Mouse (Mus musculus) liver, embryonic 16.5 days (tissue): ENCODE results near the gene Mfsd6. TPM values are rescaled to one million over a fixed set of nuclear protein-coding genes. Genes with fewer than 3 reads are reported as not detected.
"Not testable (repeated sequence)": the region's sequence is repeated elsewhere in the genome, so short reads cannot be mapped to it uniquely, and the experiment has no call there.

Experiments used
- ATAC-seq: fragments of 200-750 bp; cut with Nextera tagmentation; 2 replicates; pipeline ENCODE4 v1.8.0; 2017; ENCODE audit warnings: low read depth, mild to moderate bottlenecking, moderate number of reproducible peaks, moderate library complexity
- H3K27ac ChIP-seq: fragments of 300-500 bp; sonication (generic); 2 replicates; pipeline ENCODE4 v1.5.1; 2014; ENCODE audit warnings: mild to moderate bottlenecking, low read length
- H3K27me3 ChIP-seq: fragments of 300-500 bp; sonication (generic); 2 replicates; pipeline ENCODE4 v1.6.1; 2014; ENCODE audit warnings: low read depth, low read length, mixed read lengths; ENCODE audit not compliant: control insufficient read depth, insufficient read depth
- H3K36me3 ChIP-seq: fragments of 300-500 bp; sonication (generic); 2 replicates; pipeline ENCODE4 v1.6.1; 2014; ENCODE audit warnings: mild to moderate bottlenecking; ENCODE audit not compliant: control insufficient read depth, insufficient read depth
- H3K4me1 ChIP-seq: fragments of 300-500 bp; sonication (generic); 2 replicates; pipeline ENCODE4 v1.6.1; 2014; ENCODE audit warnings: low read depth, low read length, mixed read lengths; ENCODE audit not compliant: control insufficient read depth
- H3K4me2 ChIP-seq: fragments of 300-500 bp; sonication (generic); 2 replicates; pipeline ENCODE4 v1.6.1; 2014; ENCODE audit warnings: low read depth, low read length, mixed read lengths
- H3K4me3 ChIP-seq: fragments of 300-500 bp; sonication (generic); 2 replicates; pipeline ENCODE4 v1.5.1; 2014; ENCODE audit warnings: low read depth, mild to moderate bottlenecking, low read length
- H3K9ac ChIP-seq: fragments of 300-500 bp; sonication (generic); 2 replicates; pipeline ENCODE4 v1.6.1; 2014; ENCODE audit warnings: low read depth, low read length
- H3K9me3 ChIP-seq: fragments of 300-500 bp; sonication (generic); replicated peaks from 2 replicates; pipeline ENCODE4 v1.6.1; 2016; ENCODE audit warnings: low read length; ENCODE audit not compliant: control insufficient read depth
- WGBS: fragments of 180-500 bp; shearing (Covaris S2); extraction: QIAGEN DNeasy Blood & Tissue Kit; methylation state at CpG from one replicate; pipeline ENCODE4 v1.1.7; 2014; ENCODE audit not compliant: insufficient replicate concordance; 5-methylcytosine and 5-hydroxymethylcytosine counted together
- polyA plus RNA-seq: library from polyadenylated mRNA; unstranded; fragments of >200 nt; fragmentation: Nextera tagmentation; extraction: Ambion mirVana; gene quantifications from 2 replicates; pipeline ENCODE4 v1.2.1, GENCODE M21; 2015

Mfsd6 gene
- polyA plus RNA-seq, 1 experiment from 2014 or later, result 0.61 TPM

GRCm38 (mm10) chr1:52718068-52718748, 9.1 kb downstream of the Mfsd6 start:
- H3K36me3 ChIP-seq, result no peaks in the 10 kb centered on the region
- ATAC-seq, result no peak
- H3K4me2 ChIP-seq, result no peak overlapping the region
- no peaks in the 10 kb centered on the region for H3K27me3 ChIP-seq
- WGBS, result 44% methylated on average over 3 of the region's 3 CpGs
- no peak overlapping the region for H3K4me3 ChIP-seq
- H3K4me1 ChIP-seq, result no peaks in the 10 kb centered on the region
- H3K27ac ChIP-seq, result no peak overlapping the region
- H3K9ac ChIP-seq, result no peak overlapping the region
- no peaks in the 10 kb centered on the region for H3K9me3 ChIP-seq

DNA sequence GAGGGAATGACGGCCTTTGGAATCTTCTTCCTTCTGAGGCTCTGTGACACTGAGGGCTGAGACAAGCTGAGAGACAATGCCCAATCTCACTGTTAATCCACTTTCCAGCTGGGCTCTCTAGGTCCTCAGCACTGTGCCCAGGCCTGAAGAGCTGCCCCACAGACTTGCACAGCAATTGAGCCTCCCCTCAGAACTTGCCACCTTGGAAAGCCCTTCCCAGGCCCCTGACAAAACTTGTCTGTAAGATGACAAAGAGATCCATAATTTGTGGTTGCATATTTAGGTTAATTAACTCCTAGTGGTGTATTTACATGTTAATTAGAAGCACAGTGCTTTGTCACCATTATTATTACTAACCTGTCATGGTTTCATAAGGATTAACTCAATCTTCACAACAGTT, 12.8 kb downstream of the Mfsd6 start:
- Histone ChIP-seq H3K9ac (no peak overlapping the region), H3K27me3 (no peaks in the 10 kb centered on the region), H3K36me3 (no peaks in the 10 kb centered on the region), H3K4me2 (no peak overlapping the region), H3K9me3 (no peaks in the 10 kb centered on the region), H3K4me1 (no peaks in the 10 kb centered on the region), H3K4me3 (no peak overlapping the region), H3K27ac (no peak overlapping the region)
- ATAC-seq, result no peak
- 72% methylated on average over 1 of the region's 1 CpGs for WGBS

GRCm38 (mm10) chr1:52714021-52714420, 13.2 kb downstream of the Mfsd6 start:
- Histone ChIP-seq H3K9ac (no peak overlapping the region), H3K4me3 (no peak overlapping the region), H3K4me2 (no peak overlapping the region), H3K9me3 (no peaks in the 10 kb centered on the region), H3K4me1 (no peaks in the 10 kb centered on the region), H3K27ac (no peak overlapping the region), H3K27me3 (no peaks in the 10 kb centered on the region), H3K36me3 (no peaks in the 10 kb centered on the region)
- ATAC-seq, result no peak
- 43% methylated on average over 3 of the region's 3 CpGs for WGBS

DNA sequence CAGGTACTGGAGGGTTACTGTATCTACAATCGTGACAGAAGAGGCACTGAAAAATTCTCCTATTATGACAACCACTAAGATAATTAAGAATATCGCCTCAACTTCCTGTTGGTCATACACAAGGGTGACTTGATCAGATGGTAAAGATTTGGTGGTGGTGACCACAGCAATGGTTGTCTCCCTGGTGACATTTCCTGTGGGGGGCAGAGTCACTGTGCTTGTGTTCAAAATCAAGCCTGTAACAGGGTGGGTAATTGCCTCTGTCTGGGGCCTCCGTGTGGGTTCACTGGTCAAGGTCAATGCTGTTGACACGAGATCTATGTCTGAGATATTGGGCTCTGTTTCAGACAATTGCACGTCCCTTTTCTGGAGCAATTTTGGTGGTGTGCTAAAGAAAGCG, 18.5 kb downstream of the Mfsd6 start:
- no peak overlapping the region for H3K4me2 ChIP-seq
- no peak overlapping the region for H3K9ac ChIP-seq
- no peaks in the 10 kb centered on the region for H3K27me3 ChIP-seq
- ATAC-seq, result no peak
- H3K36me3 ChIP-seq, result no peaks in the 10 kb centered on the region
- H3K27ac ChIP-seq, result no peak overlapping the region
- H3K4me3 ChIP-seq, result no peak overlapping the region
- no peaks in the 10 kb centered on the region for H3K4me1 ChIP-seq
- H3K9me3 ChIP-seq, result no peaks in the 10 kb centered on the region
- 32% methylated on average over 6 of the region's 6 CpGs for WGBS

DNA sequence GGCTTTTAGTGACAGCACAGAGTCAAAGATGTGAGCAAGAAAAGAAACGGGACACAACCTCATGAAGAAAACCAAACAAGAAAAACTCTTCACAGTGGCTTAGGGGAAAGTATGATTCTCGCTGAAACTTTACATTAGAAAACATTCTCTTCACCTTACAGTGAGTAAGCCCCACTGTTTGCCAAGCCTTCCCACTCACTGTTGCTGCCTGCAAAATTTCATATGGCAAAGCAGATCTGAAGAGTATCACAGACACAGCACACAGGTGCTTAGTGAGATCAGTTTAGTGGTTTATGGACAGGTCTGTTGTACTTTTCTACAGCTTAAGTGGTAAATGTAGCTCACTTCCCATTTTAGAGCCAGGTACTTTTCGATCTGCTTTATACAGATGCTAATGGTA, 20.2 kb downstream of the Mfsd6 start:
- no peak overlapping the region for H3K4me3 ChIP-seq
- no peaks in the 10 kb centered on the region for H3K36me3 ChIP-seq
- H3K27ac ChIP-seq, result no peak overlapping the region
- no peak for ATAC-seq
- no peaks in the 10 kb centered on the region for H3K27me3 ChIP-seq
- 66% methylated on average over 3 of the region's 3 CpGs for WGBS
- no peak overlapping the region for H3K4me2 ChIP-seq
- H3K9me3 ChIP-seq, result no peaks in the 10 kb centered on the region
- no peak overlapping the region for H3K9ac ChIP-seq
- no peaks in the 10 kb centered on the region for H3K4me1 ChIP-seq

- no peak for ATAC-seq
- no peak overlapping the region for H3K4me3 ChIP-seq
- H3K27ac ChIP-seq, result no peak overlapping the region
- no peaks in the 10 kb centered on the region for H3K9me3 ChIP-seq
- H3K36me3 ChIP-seq, result no peaks in the 10 kb centered on the region
- no peak overlapping the region for H3K9ac ChIP-seq
- H3K4me2 ChIP-seq, result no peak overlapping the region
- 44% methylated on average over 7 of the region's 7 CpGs for WGBS
- no peaks in the 10 kb centered on the region for H3K27me3 ChIP-seq
- no peaks in the 10 kb centered on the region for H3K4me1 ChIP-seq
These were observed 24.3 kb downstream of the Mfsd6 start for GRCm38 (mm10) chr1:52702738-52703491.

GRCm38 (mm10) chr1:52701941-52702340, 25.3 kb downstream of the Mfsd6 start:
- 11% methylated on average over 1 of the region's 1 CpGs for WGBS

GRCm38 (mm10) chr1:52694456-52694855, 32.8 kb downstream of the Mfsd6 start:
- ATAC-seq, H3K4me2 ChIP-seq, H3K9ac ChIP-seq, H3K27ac ChIP-seq, H3K27me3 ChIP-seq, H3K4me3 ChIP-seq, H3K36me3 ChIP-seq, H3K9me3 ChIP-seq, H3K4me1 ChIP-seq: not testable (repeated sequence)
- 73% methylated on average over 13 of the region's 13 CpGs for WGBS

More at GRCm38 (mm10) chr1:52701941-52702340, 25.3 kb downstream of the Mfsd6 start:
- no peak overlapping the region for H3K4me3 ChIP-seq
- H3K36me3 ChIP-seq, result no peaks in the 10 kb centered on the region
- no peaks in the 10 kb centered on the region for H3K4me1 ChIP-seq
- H3K9me3 ChIP-seq, result no peaks in the 10 kb centered on the region
- H3K4me2 ChIP-seq, result no peak overlapping the region
- no peak for ATAC-seq
- H3K9ac ChIP-seq, result no peak overlapping the region
- H3K27ac ChIP-seq, result no peak overlapping the region
- no peaks in the 10 kb centered on the region for H3K27me3 ChIP-seq

DNA sequence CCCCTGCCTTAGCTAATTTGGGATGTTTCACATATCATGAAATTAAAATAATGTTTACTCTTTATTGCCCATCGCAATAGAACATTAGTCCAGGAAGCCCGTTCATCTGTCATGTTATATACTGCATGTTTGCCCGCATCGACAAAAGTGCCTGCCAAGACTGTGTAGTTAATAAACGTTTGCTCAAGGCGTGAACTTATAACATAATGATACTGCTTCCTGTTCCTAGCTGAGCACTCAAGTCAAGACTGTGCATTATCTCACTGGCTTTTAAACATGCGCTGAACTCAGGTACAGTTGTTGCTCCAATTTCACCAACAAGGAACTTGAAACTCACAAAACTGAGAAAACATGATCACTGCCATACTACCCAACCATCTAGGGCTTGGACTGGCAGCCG, 39.6 kb downstream of the Mfsd6 start:
- H3K27ac ChIP-seq, result no peak overlapping the region
- 69% methylated on average over 8 of the region's 8 CpGs for WGBS
- no peak overlapping the region for H3K4me2 ChIP-seq
- no peaks in the 10 kb centered on the region for H3K9me3 ChIP-seq
- H3K4me3 ChIP-seq, result no peak overlapping the region
- no peaks in the 10 kb centered on the region for H3K36me3 ChIP-seq
- no peak for ATAC-seq
- H3K9ac ChIP-seq, result no peak overlapping the region
- no peaks in the 10 kb centered on the region for H3K27me3 ChIP-seq
- no peaks in the 10 kb centered on the region for H3K4me1 ChIP-seq
